Mouse (Mus musculus): ENCODE data around the gene Tbrg1. TPM values are rescaled to one million over a fixed set of nuclear protein-coding genes. Genes with fewer than 3 reads are reported as not detected.

The Tbrg1 gene
- polyA plus RNA-seq, 1 experiment from 2014 or later: 157 TPM

DNA sequence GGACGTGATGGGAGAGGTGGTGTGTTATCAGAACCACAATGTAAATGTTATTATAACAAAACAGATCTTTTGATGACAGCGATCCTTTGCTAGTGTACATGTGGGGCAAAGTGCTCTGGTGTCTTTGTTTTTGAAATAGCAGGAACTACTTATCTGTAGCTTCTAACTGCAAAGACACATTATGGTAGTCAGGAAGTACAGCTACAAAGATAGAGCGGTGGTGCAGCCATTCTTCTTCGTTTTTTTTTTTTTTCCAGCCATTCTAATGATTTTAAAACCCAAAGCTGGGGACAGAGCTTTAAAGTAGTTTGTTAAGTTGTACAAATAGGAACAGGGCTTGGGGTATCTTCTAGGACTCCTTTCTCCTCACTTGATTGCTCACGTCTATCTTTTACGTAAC, 2.3 kb upstream of the Tbrg1 start:
- H3K27me3 ChIP-seq: no peaks in the 10 kb centered on the region
- peaks cover 7% of the 10 kb centered on the region for H3K4me1 ChIP-seq
- H3K36me3 ChIP-seq: peaks cover under 1% of the 10 kb centered on the region
- no peak overlapping the region for H3K27ac ChIP-seq
- H3K9ac ChIP-seq: no peak overlapping the region
- H3K4me3 ChIP-seq: no peak overlapping the region
- 87% methylated on average over 6 of the region's 6 CpGs for WGBS
- H3K9me3 ChIP-seq: no peaks in the 10 kb centered on the region
- H3K4me2 ChIP-seq (replicated peaks): no peak overlapping the region
- no peak for ATAC-seq (ENCODE audit: insufficient number of reproducible peaks, insufficient read depth, low FRiP score, low TSS enrichment)

GRCm38 (mm10) chr9:37656439-37656881, 652 bp downstream of the Tbrg1 start:
- Histone ChIP-seq H3K4me2 (replicated peaks) (peak overlapping the region; percentile 80), H3K4me3 (peak overlapping the region; percentile 71), H3K4me1 (peaks cover 7% of the 10 kb centered on the region), H3K27ac (peak overlapping the region; percentile 83; the same call in 1 of the 2 replicates), H3K36me3 (peaks cover 26% of the 10 kb centered on the region), H3K9ac (peak overlapping the region; percentile 76), H3K9me3 (no peaks in the 10 kb centered on the region), H3K27me3 (no peaks in the 10 kb centered on the region)
- ATAC-seq (ENCODE audit: insufficient number of reproducible peaks, insufficient read depth, low FRiP score, low TSS enrichment): no peak
- WGBS: 1% methylated on average over 10 of the region's 10 CpGs

DNA sequence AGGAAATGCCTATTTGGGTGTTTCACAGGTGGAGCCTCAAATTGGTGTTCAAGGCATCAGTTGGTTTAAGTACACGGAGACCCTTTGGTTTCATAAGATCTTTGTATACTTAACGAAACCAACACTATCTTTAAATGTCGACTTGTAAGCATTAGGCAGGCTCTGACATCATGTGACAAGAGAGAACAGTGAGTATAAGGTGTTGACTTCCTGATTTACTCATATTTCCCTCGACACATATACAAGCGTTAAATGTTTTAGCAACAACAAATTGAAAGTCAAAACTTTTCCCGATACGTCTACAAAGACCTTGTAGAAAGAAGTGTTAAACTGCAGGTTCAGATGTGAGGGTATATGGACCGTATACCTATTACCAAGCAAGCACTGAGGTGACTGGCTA, 1.2 kb downstream of the Tbrg1 start:
- Histone ChIP-seq H3K36me3 (peaks cover 31% of the 10 kb centered on the region), H3K27me3 (no peaks in the 10 kb centered on the region), H3K4me3 (peak overlapping the region; percentile 71), H3K4me2 (replicated peaks) (peak overlapping the region; percentile 80), H3K9me3 (no peaks in the 10 kb centered on the region), H3K4me1 (peaks cover 7% of the 10 kb centered on the region), H3K27ac (no peak overlapping the region), H3K9ac (peak overlapping the region; percentile 76)
- no peak for ATAC-seq (ENCODE audit: insufficient number of reproducible peaks, insufficient read depth, low FRiP score, low TSS enrichment)
- 63% methylated on average over 8 of the region's 8 CpGs for WGBS

GRCm38 (mm10) chr9:37653836-37654235, 3.3 kb downstream of the Tbrg1 start:
- H3K9me3 ChIP-seq: no peaks in the 10 kb centered on the region
- H3K36me3 ChIP-seq: peaks cover 50% of the 10 kb centered on the region
- H3K9ac ChIP-seq: no peak overlapping the region
- 83% methylated on average over 5 of the region's 5 CpGs for WGBS
- H3K4me3 ChIP-seq: no peak overlapping the region
- peaks cover 7% of the 10 kb centered on the region for H3K4me1 ChIP-seq
- ATAC-seq (ENCODE audit: insufficient number of reproducible peaks, insufficient read depth, low FRiP score, low TSS enrichment): no peak
- H3K4me2 ChIP-seq (replicated peaks): no peak overlapping the region
- no peaks in the 10 kb centered on the region for H3K27me3 ChIP-seq
- no peak overlapping the region for H3K27ac ChIP-seq

DNA sequence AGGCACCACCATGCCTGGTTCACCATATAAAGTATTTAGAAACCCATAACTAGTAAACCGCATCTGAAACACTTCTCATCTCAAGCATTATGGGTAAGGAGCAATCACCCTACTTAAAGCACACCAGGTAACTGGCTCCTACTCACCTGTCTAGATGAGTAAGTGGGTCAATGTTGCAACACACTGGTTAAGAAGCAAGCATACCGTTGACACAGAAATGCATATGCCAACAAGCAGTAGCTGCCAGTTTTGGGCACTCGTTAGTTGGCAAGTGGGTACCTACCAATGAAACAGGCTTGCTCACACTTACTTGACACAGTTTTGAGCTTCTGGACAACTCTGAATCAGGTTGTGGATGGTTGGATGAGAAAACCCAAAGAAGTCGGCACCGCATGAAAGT, 6.5 kb downstream of the Tbrg1 start:
- no peak overlapping the region for H3K27ac ChIP-seq
- no peak overlapping the region for H3K9ac ChIP-seq
- no peaks in the 10 kb centered on the region for H3K27me3 ChIP-seq
- H3K36me3 ChIP-seq: peaks cover 57% of the 10 kb centered on the region
- ATAC-seq (ENCODE audit: insufficient number of reproducible peaks, insufficient read depth, low FRiP score, low TSS enrichment): no peak
- peaks cover 4% of the 10 kb centered on the region; the same call in 1 of the 2 replicates for H3K4me1 ChIP-seq
- H3K4me3 ChIP-seq: no peak overlapping the region
- H3K9me3 ChIP-seq: no peaks in the 10 kb centered on the region
- 95% methylated on average over 5 of the region's 5 CpGs for WGBS
- no peak overlapping the region for H3K4me2 ChIP-seq (replicated peaks)

DNA sequence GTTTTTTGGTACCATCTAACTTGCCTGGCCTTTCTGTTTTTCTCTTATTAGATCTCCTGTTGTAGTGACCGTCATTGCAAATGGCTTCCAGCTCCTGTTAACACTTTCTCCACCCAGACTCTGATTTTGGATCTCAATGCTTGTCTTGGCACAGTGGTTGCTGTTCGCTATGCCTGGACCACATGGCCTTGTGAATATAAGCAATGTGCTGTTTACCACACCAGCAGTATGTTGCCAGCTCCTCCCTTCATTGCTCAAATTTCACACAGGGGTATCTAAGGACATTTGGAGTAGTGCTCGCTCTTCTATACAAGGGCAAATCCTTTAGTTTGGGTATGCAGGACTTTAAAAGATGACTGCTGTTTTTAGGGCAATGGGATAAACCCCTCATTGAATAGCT, 10.9 kb downstream of the Tbrg1 start:
- H3K27ac ChIP-seq: no peak overlapping the region
- no peak overlapping the region for H3K9ac ChIP-seq
- no peaks in the 10 kb centered on the region for H3K9me3 ChIP-seq
- 77% methylated on average over 3 of the region's 3 CpGs for WGBS
- no peak for ATAC-seq (ENCODE audit: insufficient number of reproducible peaks, insufficient read depth, low FRiP score, low TSS enrichment)
- no peak overlapping the region for H3K4me3 ChIP-seq
- no peaks in the 10 kb centered on the region for H3K27me3 ChIP-seq
- H3K4me2 ChIP-seq (replicated peaks): no peak overlapping the region
- H3K4me1 ChIP-seq: no peaks in the 10 kb centered on the region
- H3K36me3 ChIP-seq: peaks cover 29% of the 10 kb centered on the region

GRCm38 (mm10) chr9:37638721-37639120, 18.4 kb downstream of the Tbrg1 start:
- WGBS: 83% methylated on average over 3 of the region's 3 CpGs
- Histone ChIP-seq H3K36me3 (no peaks in the 10 kb centered on the region), H3K9ac (no peak overlapping the region), H3K4me3 (no peak overlapping the region), H3K4me2 (replicated peaks) (no peak overlapping the region), H3K27me3 (no peaks in the 10 kb centered on the region), H3K27ac (no peak overlapping the region), H3K4me1 (no peaks in the 10 kb centered on the region), H3K9me3 (no peaks in the 10 kb centered on the region)
- ATAC-seq (ENCODE audit: insufficient number of reproducible peaks, insufficient read depth, low FRiP score, low TSS enrichment): no peak

- no peak for ATAC-seq (ENCODE audit: insufficient number of reproducible peaks, insufficient read depth, low FRiP score, low TSS enrichment)
- Histone ChIP-seq H3K9me3 (no peaks in the 10 kb centered on the region), H3K27me3 (no peaks in the 10 kb centered on the region), H3K27ac (no peak overlapping the region), H3K4me1 (no peaks in the 10 kb centered on the region), H3K4me3 (no peak overlapping the region), H3K9ac (no peak overlapping the region), H3K4me2 (replicated peaks) (no peak overlapping the region), H3K36me3 (no peaks in the 10 kb centered on the region)
- 53% methylated on average over 6 of the region's 6 CpGs for WGBS
Observed at GRCm38 (mm10) chr9:37636800-37637542, 20.1 kb downstream of the Tbrg1 start.

DNA sequence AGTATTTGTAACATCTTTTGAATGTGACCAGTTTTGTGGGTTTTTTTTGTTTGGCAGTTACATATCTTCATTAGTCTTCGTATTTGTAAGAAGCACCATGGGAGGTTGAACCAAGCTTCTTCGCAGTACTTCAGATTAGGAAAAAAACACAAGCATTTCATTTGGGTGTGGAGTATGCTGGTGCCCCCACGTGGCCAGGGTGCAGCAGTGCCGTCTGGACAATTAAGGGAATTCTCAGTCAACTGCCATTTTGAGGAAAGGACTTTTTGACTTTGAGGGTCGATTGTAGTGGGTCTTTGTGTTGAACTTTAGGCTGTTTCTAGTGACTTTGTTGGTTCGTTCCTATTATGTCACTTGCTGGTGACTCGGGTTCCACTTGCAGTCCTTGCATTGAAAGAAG, 20.8 kb downstream of the Tbrg1 start:
- Histone ChIP-seq H3K4me3 (no peak overlapping the region), H3K4me2 (replicated peaks) (no peak overlapping the region), H3K36me3 (no peaks in the 10 kb centered on the region), H3K9ac (no peak overlapping the region), H3K27ac (no peak overlapping the region), H3K4me1 (no peaks in the 10 kb centered on the region), H3K9me3 (no peaks in the 10 kb centered on the region), H3K27me3 (no peaks in the 10 kb centered on the region)
- 17% methylated on average over 7 of the region's 7 CpGs for WGBS
- ATAC-seq (ENCODE audit: insufficient number of reproducible peaks, insufficient read depth, low FRiP score, low TSS enrichment): no peak

DNA sequence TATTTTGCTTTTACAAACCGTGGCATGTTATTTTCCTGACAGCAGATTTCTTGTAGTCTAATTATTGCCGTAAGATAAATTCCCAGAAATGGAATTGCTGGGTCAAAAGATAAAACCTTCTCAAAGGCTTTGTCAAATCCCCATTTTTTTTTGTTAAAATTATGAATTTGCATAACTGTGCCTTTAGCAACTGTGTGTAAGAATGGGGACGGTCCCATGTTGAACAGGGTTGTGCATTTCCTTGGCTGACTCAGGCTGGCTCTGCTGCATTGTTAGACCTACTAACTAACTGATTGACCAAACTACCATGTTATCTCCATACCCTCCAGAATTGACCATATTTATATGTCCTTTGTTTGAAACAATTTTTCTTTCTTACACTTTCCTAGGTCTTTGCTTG, 22.8 kb downstream of the Tbrg1 start:
- H3K4me1 ChIP-seq: no peaks in the 10 kb centered on the region
- H3K27me3 ChIP-seq: no peaks in the 10 kb centered on the region
- no peak overlapping the region for H3K4me2 ChIP-seq (replicated peaks)
- no peaks in the 10 kb centered on the region for H3K9me3 ChIP-seq
- WGBS: 91% methylated on average over 3 of the region's 3 CpGs
- H3K36me3 ChIP-seq: no peaks in the 10 kb centered on the region
- no peak for ATAC-seq (ENCODE audit: insufficient number of reproducible peaks, insufficient read depth, low FRiP score, low TSS enrichment)
- no peak overlapping the region for H3K9ac ChIP-seq
- H3K27ac ChIP-seq: no peak overlapping the region
- H3K4me3 ChIP-seq: no peak overlapping the region

DNA sequence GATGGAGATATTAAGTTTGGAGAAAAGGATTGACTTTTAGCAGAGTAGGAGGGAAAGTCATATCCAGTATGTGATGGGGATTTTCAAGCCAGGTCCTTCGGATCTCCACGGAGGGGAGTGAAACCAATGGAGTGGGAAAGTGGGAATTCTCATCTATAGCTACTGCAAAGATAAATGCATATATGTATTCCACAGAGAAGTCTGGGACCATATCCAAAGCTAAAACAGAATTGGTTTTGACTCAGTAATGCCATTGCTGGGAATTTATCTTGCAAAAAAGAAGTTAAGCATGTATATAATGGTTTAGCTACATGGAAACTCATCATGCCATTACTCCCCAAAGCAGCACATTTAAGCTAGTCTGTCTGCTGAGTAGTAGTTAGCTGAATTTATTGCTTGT, 24.8 kb downstream of the Tbrg1 start:
- 88% methylated on average over 2 of the region's 2 CpGs for WGBS
- H3K9ac ChIP-seq: no peak overlapping the region
- no peak overlapping the region for H3K4me3 ChIP-seq
- H3K27me3 ChIP-seq: no peaks in the 10 kb centered on the region
- no peak for ATAC-seq (ENCODE audit: insufficient number of reproducible peaks, insufficient read depth, low FRiP score, low TSS enrichment)
- no peak overlapping the region for H3K4me2 ChIP-seq (replicated peaks)
- H3K4me1 ChIP-seq: no peaks in the 10 kb centered on the region
- no peaks in the 10 kb centered on the region for H3K36me3 ChIP-seq
- no peak overlapping the region for H3K27ac ChIP-seq
- no peaks in the 10 kb centered on the region for H3K9me3 ChIP-seq

GRCm38 (mm10) chr9:37629941-37630340, 27.2 kb downstream of the Tbrg1 start:
- Histone ChIP-seq H3K9me3 (no peaks in the 10 kb centered on the region), H3K4me3 (no peak overlapping the region), H3K27me3 (no peaks in the 10 kb centered on the region), H3K27ac (no peak overlapping the region), H3K36me3 (no peaks in the 10 kb centered on the region), H3K9ac (no peak overlapping the region), H3K4me1 (peaks cover 4% of the 10 kb centered on the region; the same call in 1 of the 2 replicates), H3K4me2 (replicated peaks) (no peak overlapping the region)
- 86% methylated on average over 2 of the region's 2 CpGs for WGBS
- ATAC-seq (ENCODE audit: insufficient number of reproducible peaks, insufficient read depth, low FRiP score, low TSS enrichment): no peak

Measured in embryonic facial prominence, embryonic 12.5 days (tissue).